Mouse (Mus musculus) retina, embryonic 14.5 days (tissue): ENCODE measurements at regions not wholly inside any gene's neighbourhood (a gene's known extent, or its start where the extent isn't known, plus 50 kb on each side); places are given as distances from the start of the nearest gene placed in this dataset.
"Not testable (repeated sequence)": the region's sequence is repeated elsewhere in the genome, so short reads cannot be mapped to it uniquely, and the experiment has no call there.

Experiments used
- DNase-seq: peaks from one replicate; pipeline ENCODE4 v3.0.0-alpha.2; 2015; ENCODE audit warnings: low spot score

DNA sequence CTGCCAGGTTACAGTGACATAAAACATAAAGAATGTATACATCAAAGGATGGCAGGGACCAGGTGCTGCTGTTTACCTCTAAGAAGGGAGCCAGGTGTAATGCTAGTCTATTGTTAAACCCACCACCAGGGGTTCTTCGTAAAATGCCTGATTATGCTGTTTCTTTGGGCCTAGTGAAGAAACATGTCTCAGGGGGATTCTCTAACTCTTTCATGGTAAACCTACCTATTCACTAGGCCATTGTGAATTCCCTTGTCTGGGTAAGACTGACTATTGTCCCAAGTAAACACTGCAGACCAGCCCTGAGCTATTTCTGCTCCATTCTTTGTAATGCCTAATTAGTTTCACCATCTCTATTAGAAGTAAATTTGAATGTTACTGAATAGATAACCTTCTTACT is 194.3 kb upstream of the Tmem47 start:
- DNase-seq: not testable (repeated sequence)

- DNase-seq: peak; percentile 43
These were observed 169.0 kb upstream of the Tmem47 start for GRCm38 (mm10) chrX:80901524-80901923.

DNA sequence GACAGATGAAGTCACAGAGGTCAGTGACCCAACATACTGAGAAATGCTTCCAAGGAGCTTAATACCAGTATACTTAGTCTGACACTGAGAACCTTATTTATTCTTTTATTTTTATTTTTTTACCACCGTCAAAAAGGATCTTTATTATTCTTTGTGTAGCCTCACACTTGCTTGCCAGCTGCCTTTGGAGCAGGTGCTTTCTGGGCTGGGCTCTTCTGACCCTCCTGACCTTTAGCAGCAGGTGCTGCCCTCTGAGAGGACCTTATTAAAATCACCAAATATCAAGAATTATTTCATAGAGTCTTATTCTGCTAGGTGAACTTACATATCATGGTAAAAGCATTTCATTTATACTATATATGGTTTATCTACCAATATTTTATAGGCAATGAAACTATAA is 137.8 kb upstream of the Tmem47 start:
- DNase-seq: no peak
